Mouse (Mus musculus): ENCODE results near the gene Twnk. TPM values are rescaled to one million over a fixed set of nuclear protein-coding genes. Genes with fewer than 3 reads are reported as not detected.
A peak's percentile ranks its signal among the peaks of the same experiment; 100 is the strongest.

Twnk gene
- 7.1 and 7.4 TPM in 2 replicates for polyA plus RNA-seq (2015; fragmentation: Nextera tagmentation; extraction: Ambion mirVana)

GRCm38 (mm10) chr19:45005444-45005843 is at the start of gene Twnk:
Gene Twnk, plus strand, starts transcription at chr19:45005663.
- H3K4me3 ChIP-seq (ENCODE audit: low read depth, low read length): peak within 1 kb of the TSS; percentile 86
- 8% methylated on average over 16 of the region's 16 CpGs for WGBS
- no peak for TF ChIP-seq CTCF (IDR thresholded peaks at IDR 0.05; ENCODE audit: low read depth)
- H3K4me2 ChIP-seq (replicated peaks; ENCODE audit: low read depth): peak within 1 kb of the TSS; percentile 93
- H3K27ac ChIP-seq (ENCODE audit: low read depth, low read length): peak within 1 kb of the TSS; percentile 54
- H3K9ac ChIP-seq (ENCODE audit: low read depth, low read length): peak within 1 kb of the TSS; percentile 74
- no peaks in the 10 kb centered on the region for H3K27me3 ChIP-seq (replicated peaks; ENCODE audit: control insufficient read depth, insufficient read depth, low read length)
- no peaks in the 10 kb centered on the region for H3K9me3 ChIP-seq (ENCODE audit: control insufficient read depth)
- ATAC-seq: no peak
- peaks cover 54% of the 10 kb centered on the region for H3K36me3 ChIP-seq (ENCODE audit: control insufficient read depth, insufficient read depth)
- H3K4me1 ChIP-seq (replicated peaks; ENCODE audit: control insufficient read depth, insufficient read depth, low read length): no peaks in the 10 kb centered on the region; the same call in 1 of the 2 replicates

GRCm38 (mm10) chr19:44959633-44960032 is 45.8 kb upstream of the Twnk start:
- Histone ChIP-seq H3K4me2 (replicated peaks; ENCODE audit: low read depth) (no peak overlapping the region), H3K27me3 (replicated peaks; ENCODE audit: control insufficient read depth, insufficient read depth, low read length) (no peaks in the 10 kb centered on the region), H3K9ac (ENCODE audit: low read depth, low read length) (no peak overlapping the region), H3K27ac (ENCODE audit: low read depth, low read length) (no peak overlapping the region), H3K4me1 (replicated peaks; ENCODE audit: control insufficient read depth, insufficient read depth, low read length) (no peaks in the 10 kb centered on the region), H3K9me3 (ENCODE audit: control insufficient read depth) (no peaks in the 10 kb centered on the region), H3K36me3 (ENCODE audit: control insufficient read depth, insufficient read depth) (peaks cover 51% of the 10 kb centered on the region), H3K4me3 (ENCODE audit: low read depth, low read length) (no peak overlapping the region)
- no peak for ATAC-seq
- TF ChIP-seq CTCF (IDR thresholded peaks at IDR 0.05; ENCODE audit: low read depth): no peak
- WGBS: 96% methylated on average over 2 of the region's 2 CpGs

- TF ChIP-seq CTCF (IDR thresholded peaks at IDR 0.05; ENCODE audit: low read depth): 0 out of 2 replicates have a peak, but pooled peaks have one; percentile 10
- Histone ChIP-seq H3K4me1 (replicated peaks; ENCODE audit: control insufficient read depth, insufficient read depth, low read length) (no peaks in the 10 kb centered on the region), H3K27me3 (replicated peaks; ENCODE audit: control insufficient read depth, insufficient read depth, low read length) (no peaks in the 10 kb centered on the region), H3K9ac (ENCODE audit: low read depth, low read length) (no peak overlapping the region), H3K9me3 (ENCODE audit: control insufficient read depth) (no peaks in the 10 kb centered on the region), H3K36me3 (ENCODE audit: control insufficient read depth, insufficient read depth) (peaks cover 65% of the 10 kb centered on the region), H3K27ac (ENCODE audit: low read depth, low read length) (no peak overlapping the region), H3K4me2 (replicated peaks; ENCODE audit: low read depth) (no peak overlapping the region), H3K4me3 (ENCODE audit: low read depth, low read length) (no peak overlapping the region)
- 98% methylated on average over 1 of the region's 1 CpGs for WGBS
- no peak for ATAC-seq
Measured at GRCm38 (mm10) chr19:44965978-44966377, 39.5 kb upstream of the Twnk start.

- no peak for ATAC-seq
- Histone ChIP-seq H3K9me3 (ENCODE audit: control insufficient read depth) (no peaks in the 10 kb centered on the region), H3K27ac (ENCODE audit: low read depth, low read length) (no peak overlapping the region), H3K9ac (ENCODE audit: low read depth, low read length) (no peak overlapping the region), H3K27me3 (replicated peaks; ENCODE audit: control insufficient read depth, insufficient read depth, low read length) (no peaks in the 10 kb centered on the region), H3K36me3 (ENCODE audit: control insufficient read depth, insufficient read depth) (peaks cover 78% of the 10 kb centered on the region), H3K4me3 (ENCODE audit: low read depth, low read length) (no peak overlapping the region), H3K4me2 (replicated peaks; ENCODE audit: low read depth) (no peak overlapping the region), H3K4me1 (replicated peaks; ENCODE audit: control insufficient read depth, insufficient read depth, low read length) (no peaks in the 10 kb centered on the region)
- WGBS: 71% methylated on average over 3 of the region's 3 CpGs
- TF ChIP-seq CTCF (IDR thresholded peaks at IDR 0.05; ENCODE audit: low read depth): no peak
Measured at GRCm38 (mm10) chr19:44968329-44968728, 37.1 kb upstream of the Twnk start.

- no peak overlapping the region for H3K9ac ChIP-seq (ENCODE audit: low read depth, low read length)
- no peak for ATAC-seq
- H3K27ac ChIP-seq (ENCODE audit: low read depth, low read length): no peak overlapping the region
- peaks cover 77% of the 10 kb centered on the region for H3K36me3 ChIP-seq (ENCODE audit: control insufficient read depth, insufficient read depth)
- TF ChIP-seq CTCF (IDR thresholded peaks at IDR 0.05; ENCODE audit: low read depth): no peak
- WGBS: 51% methylated on average over 6 of the region's 6 CpGs
- no peaks in the 10 kb centered on the region for H3K9me3 ChIP-seq (ENCODE audit: control insufficient read depth)
- H3K4me1 ChIP-seq (replicated peaks; ENCODE audit: control insufficient read depth, insufficient read depth, low read length): no peaks in the 10 kb centered on the region
- H3K4me3 ChIP-seq (ENCODE audit: low read depth, low read length): no peak overlapping the region
- H3K4me2 ChIP-seq (replicated peaks; ENCODE audit: low read depth): no peak overlapping the region
- H3K27me3 ChIP-seq (replicated peaks; ENCODE audit: control insufficient read depth, insufficient read depth, low read length): no peaks in the 10 kb centered on the region
Measured at GRCm38 (mm10) chr19:44976636-44977035, 28.8 kb upstream of the Twnk start.

GRCm38 (mm10) chr19:44977148-44977547 is 28.3 kb upstream of the Twnk start:
- Histone ChIP-seq H3K9ac (ENCODE audit: low read depth, low read length) (no peak overlapping the region), H3K27me3 (replicated peaks; ENCODE audit: control insufficient read depth, insufficient read depth, low read length) (no peaks in the 10 kb centered on the region), H3K36me3 (ENCODE audit: control insufficient read depth, insufficient read depth) (peaks cover 72% of the 10 kb centered on the region), H3K9me3 (ENCODE audit: control insufficient read depth) (no peaks in the 10 kb centered on the region), H3K4me2 (replicated peaks; ENCODE audit: low read depth) (no peak overlapping the region), H3K4me1 (replicated peaks; ENCODE audit: control insufficient read depth, insufficient read depth, low read length) (no peaks in the 10 kb centered on the region), H3K27ac (ENCODE audit: low read depth, low read length) (no peak overlapping the region), H3K4me3 (ENCODE audit: low read depth, low read length) (no peak overlapping the region)
- WGBS: 69% methylated on average over 6 of the region's 6 CpGs
- no peak for ATAC-seq
- TF ChIP-seq CTCF (IDR thresholded peaks at IDR 0.05; ENCODE audit: low read depth): no peak

- H3K9me3 ChIP-seq (ENCODE audit: control insufficient read depth): no peaks in the 10 kb centered on the region
- 79% methylated on average over 2 of the region's 2 CpGs for WGBS
- H3K27ac ChIP-seq (ENCODE audit: low read depth, low read length): no peak overlapping the region
- H3K4me3 ChIP-seq (ENCODE audit: low read depth, low read length): no peak overlapping the region
- TF ChIP-seq CTCF (IDR thresholded peaks at IDR 0.05; ENCODE audit: low read depth): no peak
- no peak overlapping the region for H3K4me2 ChIP-seq (replicated peaks; ENCODE audit: low read depth)
- H3K27me3 ChIP-seq (replicated peaks; ENCODE audit: control insufficient read depth, insufficient read depth, low read length): no peaks in the 10 kb centered on the region
- peaks cover 37% of the 10 kb centered on the region for H3K36me3 ChIP-seq (ENCODE audit: control insufficient read depth, insufficient read depth)
- H3K4me1 ChIP-seq (replicated peaks; ENCODE audit: control insufficient read depth, insufficient read depth, low read length): 0 out of 2 replicates have a peak, but pooled peaks cover 6% of the 10 kb centered on the region
- no peak overlapping the region for H3K9ac ChIP-seq (ENCODE audit: low read depth, low read length)
- no peak for ATAC-seq
Measured at GRCm38 (mm10) chr19:44980787-44981186, 24.7 kb upstream of the Twnk start.
